Mouse (Mus musculus) ES-E14 (cell line): ENCODE measurements around the gene Kat6b. TPM values are rescaled to one million over a fixed set of nuclear protein-coding genes. Genes with fewer than 3 reads are reported as not detected.

Experiments used
- DNase-seq: peaks from one replicate; pipeline ENCODE4 v3.0.0-alpha.2; 2013; ENCODE audit warnings: low read depth, low spot score
- H3K27ac ChIP-seq: 2 replicates; pipeline ENCODE4 v1.5.1; 2012; ENCODE audit warnings: low read depth, mild to moderate bottlenecking, low read length, moderate library complexity, mixed read lengths; ENCODE audit not compliant: poor library complexity, insufficient read depth, severe bottlenecking
- H3K36me3 ChIP-seq: 2 replicates; pipeline ENCODE4 v1.6.1; 2012; ENCODE audit warnings: mild to moderate bottlenecking, low read length, moderate library complexity, mixed read lengths; ENCODE audit not compliant: control insufficient read depth, poor library complexity, insufficient read depth, severe bottlenecking
- H3K4me1 ChIP-seq, 2 experiments: fragments of 150-350 bp in 1 of 2; sonication (generic) in 1 of 2; 2 replicates each; pipeline ENCODE4 v1.6.1; 2012; ENCODE audit warnings: low read length in 2 of 2, mild to moderate bottlenecking in 1 of 2, mixed read lengths in 1 of 2; ENCODE audit not compliant: control insufficient read depth in 2 of 2, insufficient read depth in 2 of 2, poor library complexity in 1 of 2
- H3K4me3 ChIP-seq, 2 experiments: fragments of 150-350 bp in 1 of 2; sonication (generic) in 1 of 2; 2 replicates each; pipeline ENCODE4 v1.5.1; 2012; ENCODE audit warnings: low read length in 2 of 2, low read depth in 1 of 2, mild to moderate bottlenecking in 1 of 2, mixed read lengths in 1 of 2; ENCODE audit not compliant: insufficient read depth in 1 of 2, poor library complexity in 1 of 2, severe bottlenecking in 1 of 2
- H3K9ac ChIP-seq: 2 replicates; pipeline ENCODE4 v1.6.1; 2012; ENCODE audit warnings: low read depth, mild to moderate bottlenecking, low read length, mixed read lengths; ENCODE audit not compliant: poor library complexity, insufficient read depth, severe bottlenecking
- H3K9me3 ChIP-seq: fragments of 150-350 bp; sonication (generic); 2 replicates; pipeline ENCODE4 v1.6.1; 2012; ENCODE audit warnings: low read depth, mild to moderate bottlenecking, low read length; ENCODE audit not compliant: control insufficient read depth, insufficient read depth
- CHD2 ChIP-seq: IDR thresholded peaks from 2 replicates; pipeline ENCODE4 v1.6.1; 2014; ENCODE audit warnings: mild to moderate bottlenecking, low read depth, low read length, inconsistent platforms
- HCFC1 ChIP-seq: IDR thresholded peaks from 2 replicates; pipeline ENCODE4 v1.6.1; 2012; ENCODE audit warnings: low read length, inconsistent platforms, borderline replicate concordance; ENCODE audit not compliant: insufficient read depth
- MAFK ChIP-seq: IDR thresholded peaks from 2 replicates; pipeline ENCODE4 v1.6.1; 2014; ENCODE audit warnings: mild to moderate bottlenecking, low read depth, low read length, inconsistent platforms; ENCODE audit not compliant: insufficient read depth
- ZC3H11A ChIP-seq: IDR thresholded peaks from 2 replicates; pipeline ENCODE4 v1.6.1; 2012; ENCODE audit warnings: low read depth, mild to moderate bottlenecking, inconsistent platforms, low read length, borderline replicate concordance
- ZNF384 ChIP-seq: IDR thresholded peaks from 2 replicates; pipeline ENCODE4 v1.6.1; 2012; ENCODE audit warnings: low read depth, low read length, inconsistent platforms
- in situ Hi-C, 2 experiments: fragments of 600-800 bp; cut with MboI; formaldehyde crosslinking; loops; one replicate each; pipeline ENCODE4 v1.15.1; 2025; ENCODE audit warnings: low sequenced_read_pairs in 2 of 2, inconsistent platforms in 1 of 2; ENCODE audit not compliant: unreplicated experiment in 2 of 2
- total RNA-seq: library from RNA; depleted of rRNA; stranded (reverse); fragments of 300-350 nt; gene quantifications from 2 replicates; pipeline ENCODE4 v1.2.3, GENCODE M21; 2012

The Kat6b gene
- total RNA-seq, 1 experiment, result 172 TPM

DNA sequence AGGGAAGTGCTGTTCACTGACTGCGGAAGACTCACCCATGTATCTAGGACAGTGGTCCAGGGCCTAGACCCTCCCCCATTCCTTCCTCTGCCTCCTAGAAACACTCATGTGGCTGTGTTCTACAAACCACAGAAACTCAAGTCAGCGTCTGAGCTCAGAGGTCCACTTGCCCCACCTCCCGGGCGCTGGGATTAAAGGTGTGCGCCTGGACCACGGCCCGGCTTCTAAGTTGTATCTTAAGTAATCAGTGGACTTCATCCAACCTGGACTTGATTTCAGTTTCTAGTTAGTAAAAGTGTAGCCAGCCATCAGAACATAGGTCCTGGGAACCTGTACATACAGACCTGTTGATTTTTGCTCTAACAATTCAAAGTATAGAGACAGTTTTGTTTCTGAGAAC, 78.2 kb downstream of the Kat6b start:
- in situ Hi-C loops, result no loop called here
- Histone ChIP-seq H3K36me3 (peaks cover 6% of the 10 kb centered on the region; the same call in 1 of the 2 replicates), H3K27ac (no peak overlapping the region; the same call in 1 of the 2 replicates), H3K9ac (no peak overlapping the region), H3K4me3 (no peak overlapping the region), H3K9me3 (no peaks in the 10 kb centered on the region), H3K4me1 (peaks cover 3 to 24% of the 10 kb centered on the region in 2 experiments; a peak in 2 of 4 replicates)
- DNase-seq, result no peak
- TF ChIP-seq ZNF384, result no peak
- TF ChIP-seq HCFC1, result no peak
- no peak for TF ChIP-seq ZC3H11A
- TF ChIP-seq MAFK, result no peak
- TF ChIP-seq CHD2, result no peak

GRCm38 (mm10) chr14:21560481-21561209, 79.4 kb downstream of the Kat6b start:
- in situ Hi-C loops, result no loop called here
- Histone ChIP-seq H3K9me3 (no peaks in the 10 kb centered on the region), H3K27ac (no peak overlapping the region), H3K36me3 (peaks cover 6% of the 10 kb centered on the region; the same call in 1 of the 2 replicates), H3K4me1 (peaks cover 3 to 18% of the 10 kb centered on the region in 2 experiments; a peak in 2 of 4 replicates), H3K9ac (no peak overlapping the region), H3K4me3 (no peak overlapping the region)
- DNase-seq, result no peak
- no peak for TF ChIP-seq ZNF384
- no peak for TF ChIP-seq ZC3H11A
- TF ChIP-seq HCFC1, result no peak
- TF ChIP-seq MAFK, result no peak
- TF ChIP-seq CHD2, result no peak

DNA sequence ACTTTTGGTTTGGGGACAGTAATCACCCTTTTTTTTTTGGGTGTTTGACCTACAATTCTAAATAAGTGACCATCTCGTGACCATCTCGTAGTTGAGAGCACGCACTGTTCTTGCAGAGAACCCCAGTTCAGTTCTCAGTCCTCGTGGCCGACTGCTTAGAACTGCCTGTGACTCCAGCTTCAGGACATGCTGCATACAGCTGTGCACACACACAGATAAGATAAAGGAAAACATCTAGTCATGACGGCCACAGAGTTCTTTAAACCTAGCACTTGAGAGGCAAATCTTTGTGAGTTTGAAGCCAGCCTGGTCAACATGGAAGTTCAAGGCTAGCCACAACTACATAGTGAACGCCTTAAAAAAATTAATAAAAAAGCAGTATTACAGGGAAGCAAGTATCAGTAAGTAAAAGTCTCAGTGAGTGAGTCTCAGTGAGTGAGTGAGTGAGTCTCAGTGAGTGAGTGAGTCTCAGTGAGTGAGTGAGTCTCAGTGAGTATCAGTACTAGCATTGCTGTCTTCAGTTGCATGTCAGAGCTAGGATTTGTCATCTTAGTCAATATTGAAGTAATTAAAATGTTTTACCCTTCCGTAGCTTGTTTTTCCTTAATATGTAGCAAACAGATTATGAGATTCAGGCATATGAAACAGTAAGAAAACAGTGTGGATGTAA, 80.3 kb downstream of the Kat6b start:
- H3K9me3 ChIP-seq, result no peaks in the 10 kb centered on the region
- H3K4me1 ChIP-seq, result peaks cover 3 to 18% of the 10 kb centered on the region in 2 experiments; a peak in 2 of 4 replicates
- H3K27ac ChIP-seq, result no peak overlapping the region
- in situ Hi-C loops, result no loop called here
- H3K36me3 ChIP-seq, result peaks cover 6% of the 10 kb centered on the region; the same call in 1 of the 2 replicates
- no peak for TF ChIP-seq ZC3H11A
- no peak for TF ChIP-seq MAFK
- TF ChIP-seq CHD2, result no peak
- no peak for TF ChIP-seq HCFC1
- no peak for TF ChIP-seq ZNF384
- DNase-seq, result no peak
- no peak overlapping the region for H3K4me3 ChIP-seq
- H3K9ac ChIP-seq, result no peak overlapping the region

- in situ Hi-C loops, result no loop called here
- no peak for DNase-seq
- no peak overlapping the region for H3K4me3 ChIP-seq
- no peak overlapping the region for H3K27ac ChIP-seq
- TF ChIP-seq ZNF384, result no peak
- no peak for TF ChIP-seq HCFC1
- no peak for TF ChIP-seq MAFK
- no peak for TF ChIP-seq ZC3H11A
- TF ChIP-seq CHD2, result no peak
- no peaks in the 10 kb centered on the region for H3K9me3 ChIP-seq
- peaks cover 3 to 12% of the 10 kb centered on the region in 2 experiments; a peak in 2 of 4 replicates for H3K4me1 ChIP-seq
- no peak overlapping the region for H3K9ac ChIP-seq
- H3K36me3 ChIP-seq, result peaks cover 13% of the 10 kb centered on the region
Observed at GRCm38 (mm10) chr14:21563584-21564118, 82.4 kb downstream of the Kat6b start.
